Mouse (Mus musculus) embryonic fibroblast, embryonic 13.5 days (primary cell): ENCODE results near the gene Gm26741.

ENCODE experiments used
- CTCF ChIP-seq: IDR thresholded peaks from 2 replicates; pipeline ENCODE4 v1.5.1; 2011; ENCODE audit warnings: mild to moderate bottlenecking, control low read depth, low read length, moderate library complexity, borderline replicate concordance; ENCODE audit not compliant: insufficient read depth
- POLR2A ChIP-seq: IDR thresholded peaks from 2 replicates; pipeline ENCODE4 v1.6.1; 2011; ENCODE audit warnings: low read depth, mild to moderate bottlenecking, control low read depth, low read length, moderate library complexity

DNA sequence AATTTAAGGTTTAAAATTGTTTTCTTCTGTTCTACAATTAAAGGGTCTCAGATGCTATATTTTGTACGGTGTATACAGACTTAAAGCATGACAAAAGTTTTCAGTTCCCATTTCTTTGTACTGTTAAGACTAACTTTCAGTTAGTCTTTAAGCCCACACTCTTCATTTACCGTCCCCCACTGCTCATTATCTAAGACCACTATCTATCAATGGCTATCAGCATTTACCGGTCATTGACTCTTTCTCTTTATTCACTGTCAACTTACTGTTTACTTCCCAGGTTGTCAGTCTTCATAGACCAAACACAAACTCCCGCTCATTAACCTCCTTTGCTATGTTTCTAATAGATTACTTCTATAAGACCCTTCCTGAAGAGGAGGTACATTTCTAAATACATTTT lies 28.6 kb downstream of the Gm26741 start:
- TF ChIP-seq POLR2A = no peak
- TF ChIP-seq CTCF = no peak
